Mouse (Mus musculus) heart, embryonic 13.5 days (tissue): Measurements from ENCODE around the gene Cebpa. TPM values are rescaled to one million over a fixed set of nuclear protein-coding genes. Genes with fewer than 3 reads are reported as not detected.

ENCODE experiments used
- ATAC-seq: fragments of 200-750 bp; cut with Nextera tagmentation; 2 replicates; pipeline ENCODE4 v1.8.0; 2017; ENCODE audit warnings: moderate TSS enrichment; ENCODE audit not compliant: insufficient number of reproducible peaks, low FRiP score, low TSS enrichment; ENCODE audit errors: extremely low read depth
- H3K27ac ChIP-seq: fragments of 300-500 bp; sonication (generic); replicated peaks from 2 replicates; pipeline ENCODE4 v1.5.1; 2015; ENCODE audit warnings: moderate library complexity, mild to moderate bottlenecking, inconsistent platforms
- H3K27me3 ChIP-seq: fragments of 300-500 bp; sonication (generic); replicated peaks from 2 replicates; pipeline ENCODE4 v1.6.1; 2015; ENCODE audit warnings: mild to moderate bottlenecking, inconsistent platforms
- H3K36me3 ChIP-seq: fragments of 300-500 bp; sonication (generic); 2 replicates; pipeline ENCODE4 v1.6.1; 2015; ENCODE audit warnings: mild to moderate bottlenecking, inconsistent platforms
- H3K4me1 ChIP-seq: fragments of 300-500 bp; sonication (generic); 2 replicates; pipeline ENCODE4 v1.6.1; 2015; ENCODE audit warnings: inconsistent platforms
- H3K4me2 ChIP-seq: fragments of 300-500 bp; sonication (generic); 2 replicates; pipeline ENCODE4 v1.6.1; 2015; ENCODE audit warnings: inconsistent platforms, mild to moderate bottlenecking, moderate library complexity
- H3K4me3 ChIP-seq: fragments of 300-500 bp; sonication (generic); 2 replicates; pipeline ENCODE4 v1.5.1; 2015; ENCODE audit warnings: moderate library complexity, mild to moderate bottlenecking, inconsistent platforms
- H3K9ac ChIP-seq: fragments of 300-500 bp; sonication (generic); 2 replicates; pipeline ENCODE4 v1.6.1; 2015; ENCODE audit warnings: inconsistent platforms, mild to moderate bottlenecking, moderate library complexity
- H3K9me3 ChIP-seq: fragments of 300-500 bp; sonication (generic); 2 replicates; pipeline ENCODE4 v1.6.1; 2016; ENCODE audit warnings: inconsistent platforms
- WGBS: fragments of 180-500 bp; shearing (Covaris S2); methylation state at CpG from one replicate; pipeline ENCODE4 v1.1.7; 2015; ENCODE audit warnings: mixed read lengths; 5-methylcytosine and 5-hydroxymethylcytosine counted together
- polyA plus RNA-seq: library from polyadenylated mRNA; unstranded; fragments of >200 nt; fragmentation: Nextera tagmentation; extraction: Ambion mirVana; gene quantifications from 2 replicates; pipeline ENCODE4 v1.2.1, GENCODE M21; 2015

The Cebpa gene
- polyA plus RNA-seq, 1 experiment from 2014 or later = 0.47 TPM

GRCm38 (mm10) chr7:35120146-35120691, 1.1 kb downstream of the Cebpa start:
- H3K36me3 ChIP-seq = no peaks in the 10 kb centered on the region
- under 1% methylated on average over 53 of the region's 53 CpGs for WGBS
- peak overlapping the region; percentile 98 for H3K4me2 ChIP-seq
- H3K9me3 ChIP-seq = no peaks in the 10 kb centered on the region
- H3K9ac ChIP-seq = peak overlapping the region; percentile 76
- H3K4me3 ChIP-seq = peak overlapping the region; percentile 64
- H3K27me3 ChIP-seq = peaks cover 87% of the 10 kb centered on the region
- no peak overlapping the region for H3K27ac ChIP-seq
- H3K4me1 ChIP-seq = peaks cover 27% of the 10 kb centered on the region
- no peak for ATAC-seq

DNA sequence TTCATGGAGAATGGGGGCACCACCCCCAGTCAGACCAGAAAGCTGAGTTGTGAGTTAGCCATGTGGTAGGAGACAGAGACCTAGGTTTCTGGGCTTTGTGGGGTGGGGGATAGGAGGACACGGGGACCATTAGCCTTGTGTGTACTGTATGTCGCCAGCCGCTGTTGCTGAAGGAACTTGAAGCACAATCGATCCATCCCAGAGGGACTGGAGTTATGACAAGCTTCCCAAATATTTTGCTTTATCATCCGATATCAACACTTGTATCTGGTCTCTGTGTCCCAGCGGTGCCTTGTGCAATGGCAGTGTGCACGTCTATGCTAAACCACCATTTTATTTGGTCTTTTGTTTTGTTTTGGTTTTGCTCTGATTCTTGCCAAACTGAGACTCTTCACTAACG, 2.1 kb downstream of the Cebpa start:
- no peak overlapping the region for H3K9ac ChIP-seq
- peaks cover 27% of the 10 kb centered on the region for H3K4me1 ChIP-seq
- H3K36me3 ChIP-seq = no peaks in the 10 kb centered on the region
- H3K4me2 ChIP-seq = peak overlapping the region; percentile 98
- no peak for ATAC-seq
- peaks cover 86% of the 10 kb centered on the region for H3K27me3 ChIP-seq
- 35% methylated on average over 8 of the region's 8 CpGs for WGBS
- H3K4me3 ChIP-seq = peak overlapping the region; percentile 64
- no peaks in the 10 kb centered on the region for H3K9me3 ChIP-seq
- no peak overlapping the region for H3K27ac ChIP-seq

GRCm38 (mm10) chr7:35122401-35123320, 3.6 kb downstream of the Cebpa start:
- Histone ChIP-seq H3K27ac (no peak overlapping the region), H3K4me1 (peaks cover 23% of the 10 kb centered on the region), H3K4me3 (no peak overlapping the region), H3K36me3 (no peaks in the 10 kb centered on the region), H3K9ac (no peak overlapping the region), H3K27me3 (peaks cover 80% of the 10 kb centered on the region), H3K4me2 (no peak overlapping the region), H3K9me3 (no peaks in the 10 kb centered on the region)
- no peak for ATAC-seq
- WGBS = 57% methylated on average over 10 of the region's 10 CpGs

- 25% methylated on average over 10 of the region's 10 CpGs for WGBS
- Histone ChIP-seq H3K9ac (no peak overlapping the region), H3K4me3 (no peak overlapping the region), H3K27me3 (peaks cover 81% of the 10 kb centered on the region), H3K27ac (no peak overlapping the region), H3K9me3 (no peaks in the 10 kb centered on the region), H3K36me3 (no peaks in the 10 kb centered on the region), H3K4me2 (no peak overlapping the region), H3K4me1 (peaks cover 18% of the 10 kb centered on the region)
- no peak for ATAC-seq
These were observed 4.4 kb downstream of the Cebpa start for GRCm38 (mm10) chr7:35123431-35123953.

GRCm38 (mm10) chr7:35124216-35124615, 5.1 kb downstream of the Cebpa start:
- H3K36me3 ChIP-seq = no peaks in the 10 kb centered on the region
- no peak overlapping the region for H3K27ac ChIP-seq
- H3K9me3 ChIP-seq = no peaks in the 10 kb centered on the region
- peaks cover 86% of the 10 kb centered on the region for H3K27me3 ChIP-seq
- no peak overlapping the region for H3K9ac ChIP-seq
- H3K4me1 ChIP-seq = peaks cover 22% of the 10 kb centered on the region
- no peak overlapping the region for H3K4me3 ChIP-seq
- no peak overlapping the region for H3K4me2 ChIP-seq
- 77% methylated on average over 5 of the region's 5 CpGs for whole genome bisulfite sequencing
- ATAC-seq = no peak

DNA sequence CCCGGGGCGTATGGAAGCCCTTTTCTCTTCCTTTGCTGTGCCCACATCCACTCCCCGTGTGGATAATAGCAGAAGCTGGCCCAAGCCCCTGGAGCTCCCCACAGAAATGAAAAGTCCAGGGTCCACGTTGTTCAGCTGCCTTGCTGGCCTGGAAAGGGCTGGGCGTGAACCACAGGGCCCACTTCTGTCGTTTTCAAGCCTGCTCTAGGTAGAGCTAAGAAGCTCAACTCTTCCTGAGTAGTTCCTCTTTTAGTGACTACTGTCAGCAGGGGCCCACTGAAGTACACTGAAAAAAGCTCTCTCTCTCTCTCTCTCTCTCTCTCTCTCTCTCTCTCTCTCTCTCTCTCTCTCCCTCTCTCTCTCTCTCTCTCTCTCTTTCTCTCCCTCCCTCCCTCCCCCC, 5.7 kb downstream of the Cebpa start:
- ATAC-seq = no peak
- H3K4me1 ChIP-seq = peaks cover 17% of the 10 kb centered on the region
- H3K9me3 ChIP-seq = no peaks in the 10 kb centered on the region
- H3K4me2 ChIP-seq = no peak overlapping the region
- 60% methylated on average over 6 of the region's 6 CpGs for WGBS
- no peak overlapping the region for H3K27ac ChIP-seq
- no peak overlapping the region for H3K9ac ChIP-seq
- H3K4me3 ChIP-seq = no peak overlapping the region
- no peaks in the 10 kb centered on the region for H3K36me3 ChIP-seq
- peaks cover 83% of the 10 kb centered on the region for H3K27me3 ChIP-seq

- Histone ChIP-seq H3K4me1 (peaks cover 5% of the 10 kb centered on the region; the same call in 1 of the 2 replicates), H3K9ac (no peak overlapping the region), H3K4me3 (no peak overlapping the region), H3K27ac (no peak overlapping the region), H3K4me2 (no peak overlapping the region), H3K36me3 (no peaks in the 10 kb centered on the region), H3K27me3 (peaks cover 71% of the 10 kb centered on the region), H3K9me3 (no peaks in the 10 kb centered on the region)
- ATAC-seq = no peak
- WGBS = 70% methylated on average over 5 of the region's 5 CpGs
These were observed 6.9 kb downstream of the Cebpa start for GRCm38 (mm10) chr7:35125971-35126370.

DNA sequence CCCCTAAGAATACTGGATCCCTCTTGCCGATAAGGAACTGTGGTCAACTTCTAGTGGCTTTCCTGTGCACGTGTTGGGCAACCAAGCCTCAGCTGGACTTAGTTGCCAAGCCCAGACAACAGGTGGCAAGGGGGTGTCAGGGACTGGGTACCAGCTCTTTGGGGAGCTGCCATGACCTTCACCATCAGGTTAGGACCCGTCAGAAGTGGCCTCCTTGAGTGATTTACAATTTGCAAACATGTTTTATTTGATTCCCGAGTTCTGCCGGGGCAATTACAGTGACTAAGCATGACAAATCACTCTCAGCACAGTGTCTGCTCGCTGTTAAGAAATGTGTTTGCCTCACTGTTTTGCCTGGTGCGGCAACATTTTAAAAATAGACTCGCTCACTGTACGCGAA, 7.9 kb downstream of the Cebpa start:
- WGBS = 62% methylated on average over 10 of the region's 10 CpGs
- Histone ChIP-seq H3K4me3 (no peak overlapping the region), H3K4me2 (no peak overlapping the region), H3K27ac (no peak overlapping the region), H3K9ac (no peak overlapping the region), H3K4me1 (0 out of 2 replicates have a peak, but pooled peaks cover 4% of the 10 kb centered on the region), H3K36me3 (no peaks in the 10 kb centered on the region), H3K27me3 (peaks cover 60% of the 10 kb centered on the region), H3K9me3 (no peaks in the 10 kb centered on the region; the same call in 1 of the 2 replicates)
- ATAC-seq = no peak

GRCm38 (mm10) chr7:35127721-35128120, 8.6 kb downstream of the Cebpa start:
- no peak overlapping the region for H3K4me3 ChIP-seq
- peaks cover 58% of the 10 kb centered on the region for H3K27me3 ChIP-seq
- H3K36me3 ChIP-seq = no peaks in the 10 kb centered on the region
- no peak overlapping the region for H3K4me2 ChIP-seq
- 34% methylated on average over 6 of the region's 6 CpGs for WGBS
- H3K9me3 ChIP-seq = no peaks in the 10 kb centered on the region; the same call in 1 of the 2 replicates
- no peak overlapping the region for H3K9ac ChIP-seq
- H3K4me1 ChIP-seq = 0 out of 2 replicates have a peak, but pooled peaks cover 4% of the 10 kb centered on the region
- ATAC-seq = no peak
- H3K27ac ChIP-seq = no peak overlapping the region

- WGBS = 51% methylated on average over 17 of the region's 17 CpGs
- Histone ChIP-seq H3K27ac (no peak overlapping the region), H3K4me2 (no peak overlapping the region), H3K9me3 (no peaks in the 10 kb centered on the region; the same call in 1 of the 2 replicates), H3K4me1 (0 out of 2 replicates have a peak, but pooled peaks cover 4% of the 10 kb centered on the region), H3K36me3 (no peaks in the 10 kb centered on the region), H3K27me3 (peaks cover 48% of the 10 kb centered on the region), H3K9ac (no peak overlapping the region), H3K4me3 (no peak overlapping the region)
- ATAC-seq = no peak
These were observed 9.8 kb downstream of the Cebpa start for GRCm38 (mm10) chr7:35128677-35129567.
